Mouse (Mus musculus) heart, embryonic 16.5 days (tissue): ENCODE results near the gene Serpine2. TPM values are rescaled to one million over a fixed set of nuclear protein-coding genes. Genes with fewer than 3 reads are reported as not detected.
A peak's percentile ranks its signal among the peaks of the same experiment; 100 is the strongest.

Experiments
- ATAC-seq: fragments of 200-750 bp; cut with Nextera tagmentation; replicated peaks from 2 replicates; pipeline ENCODE4 v1.8.0; 2017; ENCODE audit warnings: moderate number of reproducible peaks; ENCODE audit not compliant: insufficient read depth, low FRiP score; ENCODE audit errors: extremely low read depth
- H3K27ac ChIP-seq: fragments of 300-500 bp; sonication (generic); 2 replicates; pipeline ENCODE4 v1.5.1; 2014; ENCODE audit warnings: mild to moderate bottlenecking, low read length, control low read depth, moderate library complexity
- H3K27me3 ChIP-seq: fragments of 300-500 bp; sonication (generic); 2 replicates; pipeline ENCODE4 v1.6.1; 2014; ENCODE audit warnings: low read length, mixed read lengths; ENCODE audit not compliant: control insufficient read depth, insufficient read depth
- H3K36me3 ChIP-seq: fragments of 300-500 bp; sonication (generic); 2 replicates; pipeline ENCODE4 v1.6.1; 2014; ENCODE audit not compliant: control insufficient read depth, insufficient read depth
- H3K4me1 ChIP-seq: fragments of 300-500 bp; sonication (generic); 2 replicates; pipeline ENCODE4 v1.6.1; 2014; ENCODE audit warnings: low read length, mixed read lengths; ENCODE audit not compliant: control insufficient read depth, insufficient read depth
- H3K4me2 ChIP-seq: fragments of 300-500 bp; sonication (generic); 2 replicates; pipeline ENCODE4 v1.6.1; 2014; ENCODE audit warnings: low read depth, mild to moderate bottlenecking, control low read depth, low read length
- H3K4me3 ChIP-seq: fragments of 300-500 bp; sonication (generic); 2 replicates; pipeline ENCODE4 v1.5.1; 2014; ENCODE audit warnings: mild to moderate bottlenecking, control low read depth, low read length
- H3K9ac ChIP-seq: fragments of 300-500 bp; sonication (generic); 2 replicates; pipeline ENCODE4 v1.6.1; 2014; ENCODE audit warnings: low read length, control low read depth
- H3K9me3 ChIP-seq: fragments of 300-500 bp; sonication (generic); replicated peaks from 2 replicates; pipeline ENCODE4 v1.6.1; 2016; ENCODE audit warnings: low read length; ENCODE audit not compliant: control insufficient read depth
- WGBS: fragments of 180-500 bp; shearing (Covaris S2); extraction: QIAGEN DNeasy Blood & Tissue Kit; methylation state at CpG from one replicate; pipeline ENCODE4 v1.1.7; 2014; 5-methylcytosine and 5-hydroxymethylcytosine counted together
- polyA plus RNA-seq: library from polyadenylated mRNA; unstranded; fragments of >200 nt; fragmentation: Nextera tagmentation; extraction: Ambion mirVana; gene quantifications from 2 replicates; pipeline ENCODE4 v1.2.1, GENCODE M21; 2015

Serpine2 gene
- polyA plus RNA-seq, 1 experiment from 2014 or later: 91.0 TPM

GRCm38 (mm10) chr1:79762282-79763250, 98.4 kb downstream of the Serpine2 start:
- WGBS: 40% methylated on average over 16 of the region's 16 CpGs
- H3K27ac ChIP-seq: no peak overlapping the region

GRCm38 (mm10) chr1:79761917-79762271, 99.1 kb downstream of the Serpine2 start:
- ATAC-seq: no peak
- Histone ChIP-seq H3K4me1 (peaks cover 21% of the 10 kb centered on the region), H3K4me3 (peak overlapping the region; percentile 95), H3K9me3 (no peaks in the 10 kb centered on the region), H3K27ac (no peak overlapping the region), H3K4me2 (peak overlapping the region; percentile 98), H3K9ac (peak overlapping the region; percentile 56), H3K27me3 (no peaks in the 10 kb centered on the region), H3K36me3 (no peaks in the 10 kb centered on the region)
- 2% methylated on average over 6 of the region's 6 CpGs for WGBS

More at GRCm38 (mm10) chr1:79762282-79763250, 98.4 kb downstream of the Serpine2 start:
- H3K4me3 ChIP-seq: no peak overlapping the region
- no peak for ATAC-seq
- H3K36me3 ChIP-seq: no peaks in the 10 kb centered on the region
- H3K9ac ChIP-seq: no peak overlapping the region
- H3K4me2 ChIP-seq: peak overlapping the region; percentile 98
- H3K9me3 ChIP-seq: no peaks in the 10 kb centered on the region
- peaks cover 16% of the 10 kb centered on the region for H3K4me1 ChIP-seq
- H3K27me3 ChIP-seq: no peaks in the 10 kb centered on the region

GRCm38 (mm10) chr1:79761106-79761916, 99.7 kb downstream of the Serpine2 start:
- Histone ChIP-seq H3K4me1 (peaks cover 26% of the 10 kb centered on the region), H3K4me3 (peak overlapping the region; percentile 95), H3K9me3 (no peaks in the 10 kb centered on the region), H3K27me3 (no peaks in the 10 kb centered on the region), H3K9ac (peak overlapping the region; percentile 97), H3K4me2 (peak overlapping the region; percentile 98), H3K36me3 (no peaks in the 10 kb centered on the region), H3K27ac (peak overlapping the region; percentile 38; the same call in 1 of the 2 replicates)
- WGBS: under 1% methylated on average over 63 of the region's 65 CpGs
- peak; percentile 93 for ATAC-seq

- 11% methylated on average over 11 of the region's 11 CpGs for WGBS
- peak overlapping the region; percentile 95 for H3K4me3 ChIP-seq
- peaks cover 26% of the 10 kb centered on the region for H3K4me1 ChIP-seq
- H3K36me3 ChIP-seq: no peaks in the 10 kb centered on the region
- ATAC-seq: no peak
- H3K27ac ChIP-seq: no peak overlapping the region
- H3K9ac ChIP-seq: peak overlapping the region; percentile 97
- H3K4me2 ChIP-seq: peak overlapping the region; percentile 98
- no peaks in the 10 kb centered on the region for H3K9me3 ChIP-seq
- no peaks in the 10 kb centered on the region for H3K27me3 ChIP-seq
Measured at GRCm38 (mm10) chr1:79760656-79761055, 100.3 kb downstream of the Serpine2 start.

- no peak overlapping the region for H3K27ac ChIP-seq
- H3K9ac ChIP-seq: no peak overlapping the region
- no peaks in the 10 kb centered on the region for H3K9me3 ChIP-seq
- H3K4me3 ChIP-seq: peak overlapping the region; percentile 1; the same call in 1 of the 2 replicates
- H3K4me1 ChIP-seq: peaks cover 30% of the 10 kb centered on the region
- H3K36me3 ChIP-seq: no peaks in the 10 kb centered on the region
- no peaks in the 10 kb centered on the region for H3K27me3 ChIP-seq
- H3K4me2 ChIP-seq: peak overlapping the region; percentile 36
- ATAC-seq: no peak
- 74% methylated on average over 5 of the region's 5 CpGs for WGBS
Measured at GRCm38 (mm10) chr1:79759436-79759972, 101.5 kb downstream of the Serpine2 start.

GRCm38 (mm10) chr1:79759006-79759405, 102.0 kb downstream of the Serpine2 start:
- Histone ChIP-seq H3K36me3 (no peaks in the 10 kb centered on the region), H3K9me3 (no peaks in the 10 kb centered on the region), H3K4me3 (no peak overlapping the region), H3K27me3 (no peaks in the 10 kb centered on the region), H3K4me1 (peaks cover 33% of the 10 kb centered on the region), H3K4me2 (no peak overlapping the region), H3K9ac (no peak overlapping the region), H3K27ac (no peak overlapping the region)
- WGBS: 51% methylated on average over 2 of the region's 2 CpGs
- no peak for ATAC-seq

GRCm38 (mm10) chr1:79757597-79757996, 103.4 kb downstream of the Serpine2 start:
- Histone ChIP-seq H3K36me3 (no peaks in the 10 kb centered on the region), H3K27ac (peak overlapping the region; percentile 56)
- WGBS: 69% methylated on average over 4 of the region's 4 CpGs

GRCm38 (mm10) chr1:79757161-79757560, 103.8 kb downstream of the Serpine2 start:
- Histone ChIP-seq H3K27me3 (no peaks in the 10 kb centered on the region), H3K9me3 (no peaks in the 10 kb centered on the region)
- ATAC-seq: no peak

More at GRCm38 (mm10) chr1:79757597-79757996, 103.4 kb downstream of the Serpine2 start:
- ATAC-seq: no peak
- Histone ChIP-seq H3K9ac (no peak overlapping the region), H3K4me2 (no peak overlapping the region), H3K4me1 (peaks cover 33% of the 10 kb centered on the region), H3K9me3 (no peaks in the 10 kb centered on the region), H3K4me3 (no peak overlapping the region), H3K27me3 (no peaks in the 10 kb centered on the region)

More at GRCm38 (mm10) chr1:79757161-79757560, 103.8 kb downstream of the Serpine2 start:
- Histone ChIP-seq H3K4me1 (peaks cover 31% of the 10 kb centered on the region), H3K36me3 (no peaks in the 10 kb centered on the region), H3K4me2 (no peak overlapping the region), H3K9ac (no peak overlapping the region), H3K27ac (peak overlapping the region; percentile 56), H3K4me3 (no peak overlapping the region)
- WGBS: 43% methylated on average over 7 of the region's 7 CpGs
